Mouse (Mus musculus): ENCODE data around the gene Atg10. TPM values are rescaled to one million over a fixed set of nuclear protein-coding genes. Genes with fewer than 3 reads are reported as not detected.

Atg10 gene
- polyA plus RNA-seq, 1 experiment from 2014 or later, result 16.3 TPM

DNA sequence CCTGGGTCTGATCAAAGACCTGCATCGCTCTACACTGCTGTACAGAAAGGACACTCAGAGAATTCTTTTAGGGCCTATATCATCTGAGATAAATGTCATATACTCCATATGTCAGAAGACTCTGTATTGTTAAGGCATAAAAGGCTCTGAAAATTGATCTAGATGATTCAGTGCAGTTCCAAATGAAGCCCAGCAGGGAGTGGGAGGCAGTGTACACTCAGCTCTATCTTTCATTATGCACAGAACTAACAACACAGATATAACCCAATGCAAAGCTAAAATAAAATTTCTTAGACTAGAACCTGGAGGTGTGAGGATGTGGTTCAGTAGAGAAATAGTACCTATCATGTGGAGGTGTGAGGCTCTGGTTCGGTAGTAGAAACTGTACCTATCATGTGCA lies 151.4 kb downstream of the Atg10 start:
- no peak overlapping the region for H3K27ac ChIP-seq (replicated peaks; ENCODE audit: low read depth, low read length)
- no peaks in the 10 kb centered on the region for H3K27me3 ChIP-seq (ENCODE audit: control insufficient read depth, insufficient read depth, low read length)
- DNase-seq (ENCODE audit: low spot score), result no peak
- no peak overlapping the region for H3K4me3 ChIP-seq (ENCODE audit: low read depth, low read length)
- no peaks in the 10 kb centered on the region for H3K4me1 ChIP-seq (ENCODE audit: control insufficient read depth, insufficient read depth, low read length)
- WGBS, result 95% methylated on average over 2 of the region's 2 CpGs
- H3K9me3 ChIP-seq (replicated peaks; ENCODE audit: control insufficient read depth, low read length), result no peaks in the 10 kb centered on the region
- no peak overlapping the region for H3K9ac ChIP-seq (replicated peaks; ENCODE audit: low read length)
- ATAC-seq (replicated peaks; ENCODE audit: insufficient number of reproducible peaks, low FRiP score, low TSS enrichment, low read depth), result no peak
- no peaks in the 10 kb centered on the region for H3K36me3 ChIP-seq (replicated peaks; ENCODE audit: control insufficient read depth, insufficient read depth, low read depth, low read length)
- H3K4me2 ChIP-seq (ENCODE audit: low read depth, low read length), result no peak overlapping the region

DNA sequence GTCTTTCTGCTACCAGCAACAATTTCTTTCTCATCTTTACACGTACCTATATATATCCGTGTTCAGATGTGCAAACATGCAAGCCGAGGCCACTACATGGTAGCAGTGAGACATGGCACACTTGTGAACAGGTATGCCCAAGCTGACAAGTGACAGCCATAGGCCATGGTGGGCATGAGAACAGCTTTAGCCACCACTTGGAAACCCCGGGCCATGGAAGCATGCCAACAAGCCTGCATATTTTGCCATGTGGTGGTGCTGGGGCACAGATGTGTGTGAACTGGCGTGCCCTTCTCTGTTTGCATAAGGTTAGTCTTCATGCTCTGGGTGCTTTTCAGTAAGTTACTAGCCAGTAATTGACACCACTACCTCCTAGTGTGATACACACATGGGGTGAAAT lies 162.9 kb downstream of the Atg10 start:
- H3K9ac ChIP-seq (replicated peaks; ENCODE audit: low read length), result no peak overlapping the region
- H3K36me3 ChIP-seq (replicated peaks; ENCODE audit: control insufficient read depth, insufficient read depth, low read depth, low read length), result no peaks in the 10 kb centered on the region
- no peak overlapping the region for H3K27ac ChIP-seq (replicated peaks; ENCODE audit: low read depth, low read length)
- no peak for ATAC-seq (replicated peaks; ENCODE audit: insufficient number of reproducible peaks, low FRiP score, low TSS enrichment, low read depth)
- no peaks in the 10 kb centered on the region for H3K27me3 ChIP-seq (ENCODE audit: control insufficient read depth, insufficient read depth, low read length)
- H3K4me1 ChIP-seq (ENCODE audit: control insufficient read depth, insufficient read depth, low read length), result no peaks in the 10 kb centered on the region
- H3K9me3 ChIP-seq (replicated peaks; ENCODE audit: control insufficient read depth, low read length), result no peaks in the 10 kb centered on the region
- no peak overlapping the region for H3K4me3 ChIP-seq (ENCODE audit: low read depth, low read length)
- no peak for DNase-seq (ENCODE audit: low spot score)
- 89% methylated on average over 5 of the region's 5 CpGs for WGBS
- H3K4me2 ChIP-seq (ENCODE audit: low read depth, low read length), result no peak overlapping the region

DNA sequence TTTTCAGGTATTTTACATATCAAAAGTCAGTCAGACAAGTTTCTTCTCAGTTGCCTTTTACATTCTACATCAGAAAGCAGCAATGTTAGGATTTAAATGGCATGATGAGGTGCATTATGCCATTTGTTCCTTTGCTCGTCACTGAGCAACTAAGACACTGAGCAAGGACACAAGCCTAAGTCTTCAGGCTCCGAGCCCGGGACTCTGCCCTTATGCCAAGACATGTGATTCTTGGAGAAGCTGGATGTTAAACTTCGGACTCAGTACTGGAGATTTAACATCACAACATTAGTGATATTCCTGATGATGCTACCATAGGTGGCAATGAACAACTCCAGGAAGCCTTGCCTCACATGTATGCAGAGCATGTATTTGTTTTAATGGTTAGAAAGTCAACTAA lies 175.6 kb downstream of the Atg10 start:
- no peak overlapping the region for H3K4me3 ChIP-seq (ENCODE audit: low read depth, low read length)
- whole genome bisulfite sequencing, result 94% methylated on average over 4 of the region's 4 CpGs

DNA sequence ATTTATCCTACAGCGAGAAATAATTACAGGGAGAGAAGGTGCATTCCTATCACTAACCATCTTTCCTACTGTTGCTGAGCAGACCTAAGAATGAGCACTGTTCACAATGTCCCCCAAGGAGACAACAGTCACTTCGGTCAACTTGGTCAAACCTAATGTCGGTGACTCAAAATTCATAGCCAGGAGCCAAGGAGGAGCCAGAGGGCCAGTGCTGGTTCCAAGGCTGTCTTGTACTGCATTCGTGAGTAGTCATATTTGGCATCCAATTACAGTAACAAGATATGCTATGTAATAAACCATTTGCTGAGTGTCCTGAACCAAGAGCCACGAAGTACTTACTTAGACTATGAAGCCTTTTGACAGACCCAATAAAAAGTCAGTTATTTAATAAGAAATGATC lies 176.9 kb downstream of the Atg10 start:
- Histone ChIP-seq H3K27me3 (ENCODE audit: control insufficient read depth, insufficient read depth, low read length) (no peaks in the 10 kb centered on the region), H3K36me3 (replicated peaks; ENCODE audit: control insufficient read depth, insufficient read depth, low read depth, low read length) (no peaks in the 10 kb centered on the region), H3K4me2 (ENCODE audit: low read depth, low read length) (no peak overlapping the region), H3K4me3 (ENCODE audit: low read depth, low read length) (no peak overlapping the region), H3K4me1 (ENCODE audit: control insufficient read depth, insufficient read depth, low read length) (no peaks in the 10 kb centered on the region), H3K9ac (replicated peaks; ENCODE audit: low read length) (no peak overlapping the region), H3K9me3 (replicated peaks; ENCODE audit: control insufficient read depth, low read length) (no peaks in the 10 kb centered on the region), H3K27ac (replicated peaks; ENCODE audit: low read depth, low read length) (no peak overlapping the region)
- DNase-seq (ENCODE audit: low spot score), result no peak
- 85% methylated on average over 5 of the region's 5 CpGs for WGBS
- ATAC-seq (replicated peaks; ENCODE audit: insufficient number of reproducible peaks, low FRiP score, low TSS enrichment, low read depth), result no peak

More for the DNA sequence above, 175.6 kb downstream of the Atg10 start:
- no peak for DNase-seq (ENCODE audit: low spot score)
- no peak for ATAC-seq (replicated peaks; ENCODE audit: insufficient number of reproducible peaks, low FRiP score, low TSS enrichment, low read depth)
- Histone ChIP-seq H3K27ac (replicated peaks; ENCODE audit: low read depth, low read length) (no peak overlapping the region), H3K4me1 (ENCODE audit: control insufficient read depth, insufficient read depth, low read length) (no peaks in the 10 kb centered on the region), H3K9me3 (replicated peaks; ENCODE audit: control insufficient read depth, low read length) (no peaks in the 10 kb centered on the region), H3K27me3 (ENCODE audit: control insufficient read depth, insufficient read depth, low read length) (no peaks in the 10 kb centered on the region), H3K9ac (replicated peaks; ENCODE audit: low read length) (no peak overlapping the region), H3K36me3 (replicated peaks; ENCODE audit: control insufficient read depth, insufficient read depth, low read depth, low read length) (no peaks in the 10 kb centered on the region), H3K4me2 (ENCODE audit: low read depth, low read length) (no peak overlapping the region)

DNA sequence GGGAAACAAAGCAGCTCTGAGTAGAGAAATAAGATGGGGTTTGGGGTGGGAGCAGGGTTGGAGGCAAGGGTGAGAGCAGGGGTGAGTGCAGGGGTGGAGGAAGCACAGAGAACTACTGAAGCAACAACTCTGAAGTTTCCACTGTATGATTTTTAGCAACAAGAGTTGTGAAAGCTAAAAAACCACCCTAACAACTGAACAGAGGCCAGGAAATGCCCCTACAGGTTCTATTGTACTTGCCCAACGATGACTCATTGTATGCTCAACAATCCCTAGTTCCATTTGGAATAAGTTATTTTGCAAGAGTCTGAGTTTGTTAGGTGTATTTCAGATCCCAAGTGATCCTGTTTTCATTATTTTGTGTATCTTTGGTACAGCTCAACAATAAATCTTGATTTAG lies 182.5 kb downstream of the Atg10 start:
- Histone ChIP-seq H3K27ac (replicated peaks; ENCODE audit: low read depth, low read length) (no peak overlapping the region), H3K4me2 (ENCODE audit: low read depth, low read length) (no peak overlapping the region), H3K4me3 (ENCODE audit: low read depth, low read length) (no peak overlapping the region), H3K36me3 (replicated peaks; ENCODE audit: control insufficient read depth, insufficient read depth, low read depth, low read length) (no peaks in the 10 kb centered on the region), H3K9me3 (replicated peaks; ENCODE audit: control insufficient read depth, low read length) (no peaks in the 10 kb centered on the region), H3K9ac (replicated peaks; ENCODE audit: low read length) (no peak overlapping the region), H3K4me1 (ENCODE audit: control insufficient read depth, insufficient read depth, low read length) (no peaks in the 10 kb centered on the region), H3K27me3 (ENCODE audit: control insufficient read depth, insufficient read depth, low read length) (no peaks in the 10 kb centered on the region)
- no peak for DNase-seq (ENCODE audit: low spot score)
- WGBS, result 96% methylated on average over 1 of the region's 1 CpGs
- ATAC-seq (replicated peaks; ENCODE audit: insufficient number of reproducible peaks, low FRiP score, low TSS enrichment, low read depth), result no peak

DNA sequence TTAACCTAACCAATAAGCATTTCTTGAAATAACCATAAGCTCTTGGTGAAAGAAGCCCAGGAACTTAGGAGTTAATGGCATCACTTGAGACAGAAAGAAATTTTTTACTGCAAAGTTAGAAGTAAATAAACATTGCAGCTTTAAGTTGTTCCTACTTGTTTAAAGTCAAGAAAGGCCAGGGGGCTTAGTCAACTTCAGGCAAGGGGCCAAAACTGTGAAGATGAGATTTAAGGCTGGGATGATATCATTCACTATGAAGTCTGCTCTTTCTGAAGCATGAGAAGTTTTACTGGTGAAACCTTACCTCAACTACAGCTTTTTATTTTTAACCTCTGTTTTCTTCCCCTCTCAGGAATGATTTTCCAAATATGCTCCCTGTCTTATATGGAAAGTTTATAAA lies 183.3 kb downstream of the Atg10 start:
- H3K4me3 ChIP-seq (ENCODE audit: low read depth, low read length), result no peak overlapping the region
- H3K9me3 ChIP-seq (replicated peaks; ENCODE audit: control insufficient read depth, low read length), result no peaks in the 10 kb centered on the region
- H3K27me3 ChIP-seq (ENCODE audit: control insufficient read depth, insufficient read depth, low read length), result no peaks in the 10 kb centered on the region
- H3K36me3 ChIP-seq (replicated peaks; ENCODE audit: control insufficient read depth, insufficient read depth, low read depth, low read length), result no peaks in the 10 kb centered on the region
- DNase-seq (ENCODE audit: low spot score) (no peak), ATAC-seq (replicated peaks; ENCODE audit: insufficient number of reproducible peaks, low FRiP score, low TSS enrichment, low read depth) (no peak)
- H3K4me2 ChIP-seq (ENCODE audit: low read depth, low read length), result no peak overlapping the region
- no peak overlapping the region for H3K9ac ChIP-seq (replicated peaks; ENCODE audit: low read length)
- H3K4me1 ChIP-seq (ENCODE audit: control insufficient read depth, insufficient read depth, low read length), result no peaks in the 10 kb centered on the region
- H3K27ac ChIP-seq (replicated peaks; ENCODE audit: low read depth, low read length), result no peak overlapping the region

DNA sequence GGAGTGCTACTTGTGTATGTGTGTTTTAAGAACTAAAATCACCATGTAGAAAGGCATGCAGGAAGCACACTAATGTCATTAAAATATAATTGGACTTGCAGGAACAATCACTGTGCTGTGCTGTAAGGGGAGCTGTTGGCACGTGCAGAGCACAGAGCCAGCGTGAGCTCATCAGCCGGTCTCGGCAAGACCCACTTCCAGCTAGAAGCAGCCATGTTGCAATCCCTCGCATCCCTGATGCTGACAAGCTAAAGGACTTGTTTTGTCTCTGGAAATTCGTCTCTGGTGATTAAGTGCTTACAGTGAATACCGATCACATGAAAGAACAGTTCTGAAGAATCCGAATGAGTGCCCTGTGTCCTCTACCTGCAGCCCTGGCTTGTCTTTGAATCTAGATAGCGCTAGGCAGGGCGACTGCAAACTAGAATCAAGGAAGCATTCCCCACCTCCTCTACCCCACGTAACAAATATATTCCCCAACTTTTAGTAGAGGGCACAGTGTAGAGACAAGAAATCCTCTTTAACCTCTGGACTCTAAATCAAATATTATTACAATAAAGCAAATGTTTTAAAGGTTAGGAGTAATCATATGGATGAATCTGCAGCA lies 184.5 kb downstream of the Atg10 start:
- no peaks in the 10 kb centered on the region for H3K4me1 ChIP-seq (ENCODE audit: control insufficient read depth, insufficient read depth, low read length)
- no peak overlapping the region for H3K27ac ChIP-seq (replicated peaks; ENCODE audit: low read depth, low read length)
- no peak overlapping the region for H3K9ac ChIP-seq (replicated peaks; ENCODE audit: low read length)
- no peak overlapping the region for H3K4me2 ChIP-seq (ENCODE audit: low read depth, low read length)
- H3K36me3 ChIP-seq (replicated peaks; ENCODE audit: control insufficient read depth, insufficient read depth, low read depth, low read length), result no peaks in the 10 kb centered on the region
- H3K27me3 ChIP-seq (ENCODE audit: control insufficient read depth, insufficient read depth, low read length), result no peaks in the 10 kb centered on the region
- H3K4me3 ChIP-seq (ENCODE audit: low read depth, low read length), result no peak overlapping the region
- H3K9me3 ChIP-seq (replicated peaks; ENCODE audit: control insufficient read depth, low read length), result no peaks in the 10 kb centered on the region
- ATAC-seq (replicated peaks; ENCODE audit: insufficient number of reproducible peaks, low FRiP score, low TSS enrichment, low read depth) (peak; percentile 89), DNase-seq (ENCODE audit: low spot score) (peak; percentile 64)
- WGBS, result 51% methylated on average over 11 of the region's 11 CpGs

DNA sequence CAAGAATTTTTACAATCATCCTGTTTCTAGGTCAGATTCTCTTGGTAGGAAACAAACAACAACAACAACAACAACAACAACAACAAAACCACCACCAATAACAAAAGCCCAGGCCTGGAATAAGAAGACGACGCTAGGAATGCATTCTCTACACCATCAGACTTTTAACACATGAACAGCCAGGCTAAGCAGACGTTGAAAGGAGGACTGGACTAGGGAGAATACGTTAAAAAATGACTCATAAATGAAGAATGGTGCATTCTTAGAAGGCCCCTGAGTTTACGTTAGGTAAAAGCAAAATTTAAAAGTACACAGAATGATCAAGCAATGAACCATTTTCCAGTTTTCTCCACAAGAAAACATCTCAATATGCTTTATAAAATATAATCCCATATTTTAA lies 185.1 kb downstream of the Atg10 start:
- 75% methylated on average over 5 of the region's 5 CpGs for WGBS
- no peak for DNase-seq (ENCODE audit: low spot score)
- Histone ChIP-seq H3K36me3 (replicated peaks; ENCODE audit: control insufficient read depth, insufficient read depth, low read depth, low read length) (no peaks in the 10 kb centered on the region), H3K9me3 (replicated peaks; ENCODE audit: control insufficient read depth, low read length) (no peaks in the 10 kb centered on the region), H3K9ac (replicated peaks; ENCODE audit: low read length) (no peak overlapping the region), H3K27me3 (ENCODE audit: control insufficient read depth, insufficient read depth, low read length) (no peaks in the 10 kb centered on the region), H3K4me3 (ENCODE audit: low read depth, low read length) (no peak overlapping the region), H3K4me2 (ENCODE audit: low read depth, low read length) (no peak overlapping the region), H3K4me1 (ENCODE audit: control insufficient read depth, insufficient read depth, low read length) (no peaks in the 10 kb centered on the region), H3K27ac (replicated peaks; ENCODE audit: low read depth, low read length) (no peak overlapping the region)
- ATAC-seq (replicated peaks; ENCODE audit: insufficient number of reproducible peaks, low FRiP score, low TSS enrichment, low read depth), result no peak
